Mouse (Mus musculus) ES-E14 (cell line): ENCODE data around the gene B2m.

Experiments
- CHD2 ChIP-seq: IDR thresholded peaks from 2 replicates; pipeline ENCODE4 v1.6.1; 2014; ENCODE audit warnings: mild to moderate bottlenecking, low read depth, low read length, inconsistent platforms
- MAFK ChIP-seq: IDR thresholded peaks from 2 replicates; pipeline ENCODE4 v1.6.1; 2014; ENCODE audit warnings: mild to moderate bottlenecking, low read depth, low read length, inconsistent platforms; ENCODE audit not compliant: insufficient read depth
- ZNF384 ChIP-seq: IDR thresholded peaks from 2 replicates; pipeline ENCODE4 v1.6.1; 2012; ENCODE audit warnings: low read depth, low read length, inconsistent platforms

- TF ChIP-seq ZNF384 (no peak), CHD2 (no peak), MAFK (no peak)
These were observed 32.8 kb downstream of the B2m start for GRCm38 (mm10) chr2:122180051-122180822.
